Mouse (Mus musculus) testis, adult 2 months (tissue): ENCODE measurements around the gene Marveld2.

Experiments
- CTCF ChIP-seq: fragments of 200-500 bp; IDR thresholded peaks from 2 replicates; pipeline ENCODE4 v1.5.1; 2012; ENCODE audit warnings: low read depth, mild to moderate bottlenecking, inconsistent platforms, low read length, moderate library complexity; ENCODE audit not compliant: control insufficient read depth, insufficient read depth, insufficient replicate concordance
- POLR2A ChIP-seq: fragments of 200-500 bp; IDR thresholded peaks from 2 replicates; pipeline ENCODE4 v1.6.1; 2012; ENCODE audit warnings: low read depth, mild to moderate bottlenecking, inconsistent platforms, low read length, moderate library complexity; ENCODE audit not compliant: control insufficient read depth

GRCm38 (mm10) chr13:100557011-100557410, 59.8 kb downstream of the Marveld2 start:
- TF ChIP-seq POLR2A: no peak
- TF ChIP-seq CTCF: no peak
